Mouse (Mus musculus) layer of hippocampus, postnatal 10 days (tissue): ENCODE measurements around the gene Zdhhc14. TPM values are rescaled to one million over a fixed set of nuclear protein-coding genes. Genes with fewer than 3 reads are reported as not detected.

Source experiments
- DNase-seq, 2 experiments: peaks; one replicate each; pipeline ENCODE4 v3.0.0; 2021; ENCODE audit warnings: low spot score in 2 of 2
- total RNA-seq, 2 experiments: library from RNA; stranded (reverse); gene quantifications; 2 replicates each; pipeline ENCODE4 v1.2.3; 2021

The Zdhhc14 gene
- total RNA-seq, 2 experiments from 2014 or later = 29.0 to 33.2 TPM

DNA sequence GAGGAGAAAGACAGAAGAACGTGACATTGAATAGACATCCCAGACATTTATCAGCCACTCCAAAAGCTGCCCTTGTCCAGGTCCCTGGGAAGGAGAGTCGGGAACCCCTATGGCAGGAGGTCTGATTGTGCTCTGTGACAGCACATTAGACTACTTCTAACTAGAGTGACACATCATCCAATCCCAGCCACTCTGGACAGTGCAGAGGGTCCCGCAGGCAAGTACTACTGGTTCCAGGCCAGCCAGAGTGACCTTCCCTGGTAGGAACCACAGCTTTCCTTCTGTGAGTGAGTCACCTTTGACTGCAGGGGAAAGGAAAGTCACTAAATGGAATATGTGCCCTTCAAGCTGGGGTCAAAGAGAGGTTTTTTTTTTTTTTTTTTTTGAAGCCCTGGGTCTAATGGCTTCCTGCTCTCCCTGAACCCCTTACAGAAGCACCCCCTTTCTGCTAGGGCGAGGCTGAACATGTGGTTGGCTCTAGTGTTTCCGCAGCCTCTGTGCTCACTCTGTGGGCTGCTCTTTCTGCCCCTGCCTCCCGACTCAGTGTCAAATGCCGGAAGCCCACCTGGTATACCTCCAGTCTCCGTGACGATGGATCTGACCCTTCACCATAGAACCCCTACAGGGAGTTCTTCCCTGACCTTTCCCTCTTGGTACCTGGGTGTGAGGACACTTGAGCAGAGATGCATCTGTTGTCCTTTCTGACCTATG is 276.6 kb downstream of the Zdhhc14 start:
- DNase-seq = no peak

GRCm38 (mm10) chr17:5769776-5770175 is 277.4 kb downstream of the Zdhhc14 start:
- DNase-seq = no peak

DNA sequence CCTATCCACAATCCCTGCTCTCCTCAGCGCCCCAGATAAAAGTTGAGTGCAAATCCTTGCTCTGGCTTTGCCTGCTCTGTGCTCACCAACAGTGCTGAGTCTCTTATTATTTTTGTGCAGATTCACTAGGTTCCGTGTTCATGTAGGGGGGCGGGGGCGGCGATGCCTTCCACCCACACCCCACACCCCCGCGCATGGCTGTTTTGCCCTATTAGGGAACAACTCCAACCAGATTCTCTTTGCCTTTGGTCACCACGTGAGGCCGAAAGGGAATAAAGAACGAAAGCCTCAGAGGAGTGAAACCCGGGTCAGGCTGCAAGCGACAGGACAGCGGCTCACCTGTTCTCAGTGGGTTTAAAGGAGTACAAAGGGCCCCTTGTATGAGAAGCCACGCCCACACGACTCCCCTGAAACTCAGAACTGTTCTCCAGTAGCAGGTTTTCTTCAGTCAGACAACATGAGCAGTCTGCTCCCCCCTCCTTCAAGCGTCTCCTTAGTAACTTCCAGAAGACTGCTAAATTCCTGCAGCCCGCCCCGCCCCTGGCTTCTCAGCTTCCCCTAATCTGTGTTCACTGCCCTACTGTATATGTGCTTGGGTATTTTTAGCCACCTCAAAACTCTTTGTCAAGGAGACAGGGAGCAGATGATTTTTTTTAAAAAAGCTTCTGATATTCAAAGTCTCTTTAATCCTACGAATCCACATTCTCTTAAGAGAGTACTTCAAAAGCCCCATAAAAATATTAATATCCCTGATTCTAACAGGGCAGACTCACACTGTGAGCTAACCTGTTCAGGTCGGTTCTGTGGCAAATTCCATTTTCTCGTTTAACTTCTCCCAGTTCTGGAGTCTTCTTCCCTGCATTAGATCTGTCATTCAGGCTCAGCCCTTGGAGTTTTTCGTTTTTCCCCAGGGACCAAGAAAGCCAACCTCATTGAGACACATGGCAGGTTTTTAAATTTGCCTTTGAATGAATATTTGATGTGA is 278.2 kb downstream of the Zdhhc14 start:
- DNase-seq = no peak

GRCm38 (mm10) chr17:5780213-5780975 is 288.0 kb downstream of the Zdhhc14 start:
- peak in 1 of 2 experiments; percentile 24 for DNase-seq

GRCm38 (mm10) chr17:5785238-5785637 is 292.9 kb downstream of the Zdhhc14 start:
- DNase-seq = no peak

DNA sequence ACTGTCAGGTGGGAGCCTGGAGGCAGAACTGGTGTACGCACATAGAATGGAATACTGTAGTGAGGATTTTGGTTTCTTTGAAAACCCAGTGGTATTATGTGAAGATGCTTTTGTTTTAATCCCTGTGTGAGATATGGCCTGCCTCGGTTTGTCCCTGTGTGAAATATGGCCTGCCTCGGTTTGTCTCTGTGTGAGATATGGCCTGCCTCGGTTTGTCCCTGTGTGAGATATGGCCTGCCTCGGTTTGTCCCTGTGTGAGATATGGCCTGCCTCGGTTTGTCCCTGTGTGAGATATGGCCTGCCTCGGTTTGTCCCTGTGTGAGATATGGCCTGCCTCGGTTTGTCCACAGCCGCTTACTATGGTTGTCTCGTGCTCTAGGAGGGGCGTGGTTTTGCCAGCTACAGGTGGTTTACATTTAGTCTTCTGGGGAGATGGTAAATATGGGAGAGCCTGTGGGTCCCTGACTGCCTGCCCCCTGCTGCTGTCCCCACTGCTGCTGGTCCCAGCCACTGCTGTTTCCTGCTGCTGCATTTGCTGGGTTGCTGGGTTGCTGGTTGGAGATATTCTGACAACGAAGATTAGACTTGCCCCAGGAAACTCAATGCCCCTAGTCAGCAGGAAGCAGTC is 299.9 kb downstream of the Zdhhc14 start:
- no peak for DNase-seq

- no peak for DNase-seq
Measured at GRCm38 (mm10) chr17:5793593-5793992, 301.2 kb downstream of the Zdhhc14 start.

- DNase-seq = peak in 1 of 2 experiments; percentile 6
Measured at GRCm38 (mm10) chr17:5794276-5794675, 301.9 kb downstream of the Zdhhc14 start.

DNA sequence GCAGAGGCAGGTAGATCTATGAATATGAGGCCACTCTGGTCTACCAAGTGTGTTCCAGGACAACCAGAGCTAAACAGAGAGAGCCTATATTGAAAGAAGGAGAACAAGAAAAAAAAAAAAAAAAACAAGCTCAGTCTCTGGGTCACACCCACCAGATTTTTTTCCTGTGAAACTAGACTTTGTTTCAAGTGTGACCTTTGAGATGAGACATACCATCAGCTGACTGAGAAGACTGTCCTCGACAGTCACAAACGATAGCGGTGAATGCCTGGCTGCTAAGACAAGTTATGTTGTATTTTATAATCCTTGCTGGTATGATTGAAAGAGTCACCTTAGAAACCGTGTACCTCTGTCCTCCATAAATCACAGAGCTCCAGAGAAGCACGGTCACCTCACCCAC is 303.0 kb downstream of the Zdhhc14 start:
- no peak for DNase-seq

GRCm38 (mm10) chr17:5795878-5796277 is 303.5 kb downstream of the Zdhhc14 start:
- DNase-seq = peak; percentile 72 to 80

GRCm38 (mm10) chr17:5797124-5797760 is 304.9 kb downstream of the Zdhhc14 start:
- DNase-seq = peak; percentile 27 to 28

- DNase-seq = peak in 1 of 2 experiments; percentile 7
Measured at GRCm38 (mm10) chr17:5798221-5798801, 306.0 kb downstream of the Zdhhc14 start.

GRCm38 (mm10) chr17:5798900-5799299 is 306.5 kb downstream of the Zdhhc14 start:
- no peak for DNase-seq

DNA sequence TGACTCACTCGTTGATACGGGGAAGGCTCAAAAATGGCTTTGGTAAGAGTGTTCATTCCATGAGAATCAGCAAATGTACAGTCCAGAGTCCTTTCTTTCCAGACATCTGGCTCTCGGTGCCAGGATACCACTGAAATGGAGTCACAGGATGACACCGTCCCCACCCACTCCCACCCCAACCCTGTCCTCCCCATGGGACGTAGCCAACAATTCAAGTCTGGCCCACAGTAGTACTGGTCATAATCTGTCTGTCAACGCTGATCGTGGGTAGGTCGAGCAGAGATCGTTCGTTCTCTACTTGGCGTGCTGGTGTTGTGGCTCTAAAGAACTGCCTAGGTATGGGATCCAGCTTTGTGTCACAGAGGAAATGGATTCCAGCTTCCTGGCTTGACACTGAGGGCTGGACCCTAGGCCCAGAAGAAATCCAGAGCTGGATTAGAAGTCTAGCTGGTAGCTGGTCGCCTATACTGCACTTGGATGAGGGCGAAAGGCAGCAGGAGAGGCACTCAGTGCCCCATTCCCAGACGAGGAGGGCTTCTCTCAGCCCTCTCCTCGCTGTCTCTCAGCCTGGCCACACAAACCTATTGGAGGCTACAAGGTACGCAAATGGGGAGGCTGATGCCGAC is 307.2 kb downstream of the Zdhhc14 start:
- no peak for DNase-seq

DNA sequence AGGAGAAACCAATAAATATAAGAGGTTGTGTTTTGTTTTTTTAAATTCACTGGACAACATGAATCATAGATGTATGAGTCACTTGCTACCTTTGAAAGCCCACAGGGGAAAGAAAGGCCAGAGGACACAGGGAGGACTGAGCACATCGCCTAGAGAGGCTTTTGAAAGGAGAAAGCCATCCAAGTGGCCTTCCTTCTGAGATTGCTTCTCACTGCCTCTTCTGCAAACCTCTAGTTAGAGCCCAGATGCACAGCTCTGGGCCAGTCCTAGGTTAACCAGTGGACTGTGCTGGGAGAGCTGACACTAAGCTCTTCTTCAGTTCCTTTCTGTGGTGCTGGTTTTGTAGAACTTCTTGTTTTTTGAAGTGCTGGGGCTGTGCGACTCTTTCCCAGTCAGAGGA is 307.9 kb downstream of the Zdhhc14 start:
- DNase-seq = no peak

- no peak for DNase-seq
Measured at GRCm38 (mm10) chr17:5800824-5801560, 308.6 kb downstream of the Zdhhc14 start.

- DNase-seq = no peak
Measured at GRCm38 (mm10) chr17:5801761-5802655, 309.7 kb downstream of the Zdhhc14 start.

- no peak for DNase-seq
Measured at GRCm38 (mm10) chr17:5802656-5802955, 310.2 kb downstream of the Zdhhc14 start.
